Mouse (Mus musculus): ENCODE results near the gene Ifitm3. TPM values are rescaled to one million over a fixed set of nuclear protein-coding genes. Genes with fewer than 3 reads are reported as not detected.

The Ifitm3 gene
- 59.4 and 78.8 TPM in 2 replicates for polyA plus RNA-seq (2021; fragmentation: Nextera tagmentation)
- long read RNA-seq, experiment 1, transcript Ifitm3-201 (2 exons, 678 nt), result major isoform, 27 of 27 reads
- long read RNA-seq, experiment 1, partial matches to known transcripts, result 0 of 27 reads
- long read RNA-seq, experiment 1, other reads (novel, unspliced or antisense), result 0 of 27 reads
- long read RNA-seq, experiment 2, partial matches to known transcripts, result 0 of 3 reads
- long read RNA-seq, experiment 2, other reads (novel, unspliced or antisense), result 0 of 3 reads

GRCm38 (mm10) chr7:141010593-141010992, at the start of gene Ifitm3:
Gene Ifitm3, minus strand, starts transcription at chr7:141010770.

GRCm38 (mm10) chr7:141028831-141029230, 18.3 kb upstream of the Ifitm3 start, which contains the start of gene Gm17387:
Gene Gm17387, plus strand, starts transcription at chr7:141029131.

GRCm38 (mm10) chr7:141017824-141018223, 7.3 kb upstream of the Ifitm3 start, which contains the start of gene Ifitm6:
Gene Ifitm6, minus strand, starts transcription at chr7:141017924.

GRCm38 (mm10) chr7:140966921-140967320, 43.6 kb downstream of the Ifitm3 start, which contains the start of gene Ifitm1:
Gene Ifitm1, plus strand, starts transcription at chr7:140967221.

Other genes starting within 250 kb of the Ifitm3 start
- gene Cyp2e1, start 247.0 kb downstream of the Ifitm3 start, polyA plus RNA-seq (2021; fragmentation: Nextera tagmentation), result 0.65 and 1.8 TPM in 2 replicates
- 0.24 and 0.28 TPM in 2 replicates for gene Syce1, start 222.9 kb downstream of the Ifitm3 start, polyA plus RNA-seq (2021; fragmentation: Nextera tagmentation)
- 7.7 and 10.6 TPM in 2 replicates for gene Zfp941, start 188.6 kb downstream of the Ifitm3 start, polyA plus RNA-seq (2021; fragmentation: Nextera tagmentation)
- 2.4 and 3.5 TPM in 2 replicates for gene Urah, start 175.8 kb downstream of the Ifitm3 start, polyA plus RNA-seq (2021; fragmentation: Nextera tagmentation)
- gene Scgb1c1, start 165.2 kb downstream of the Ifitm3 start, polyA plus RNA-seq (2021; fragmentation: Nextera tagmentation), result 0.82 TPM in 1 of 2 replicates, not detected in the other
- gene Odf3, start 163.0 kb downstream of the Ifitm3 start, polyA plus RNA-seq (2021; fragmentation: Nextera tagmentation), result not detected in 2 replicates
- 3.0 TPM in 1 of 2 replicates, not detected in the other for gene Gm45785, start 154.4 kb downstream of the Ifitm3 start, polyA plus RNA-seq (2021; fragmentation: Nextera tagmentation)
- gene Ric8a, start 153.8 kb downstream of the Ifitm3 start, polyA plus RNA-seq (2021; fragmentation: Nextera tagmentation), result 52.9 and 59.6 TPM in 2 replicates
- 72.6 and 88.5 TPM in 2 replicates for gene Bet1l, start 153.2 kb downstream of the Ifitm3 start, polyA plus RNA-seq (2021; fragmentation: Nextera tagmentation)
- gene Psmd13, start 128.8 kb downstream of the Ifitm3 start, polyA plus RNA-seq (2021; fragmentation: Nextera tagmentation), result 96.9 and 105 TPM in 2 replicates
- gene Sirt3, start 128.5 kb downstream of the Ifitm3 start, polyA plus RNA-seq (2021; fragmentation: Nextera tagmentation), result 114 and 117 TPM in 2 replicates
- gene Cox8b, start 110.3 kb downstream of the Ifitm3 start, polyA plus RNA-seq (2021; fragmentation: Nextera tagmentation), result 2.6 and 126 TPM in 2 replicates
- 0.16 and 0.31 TPM in 2 replicates for gene Nlrp6, start 89.9 kb downstream of the Ifitm3 start, polyA plus RNA-seq (2021; fragmentation: Nextera tagmentation)
- gene Pgghg, start 69.4 kb downstream of the Ifitm3 start, polyA plus RNA-seq (2021; fragmentation: Nextera tagmentation), result 1.6 and 2.2 TPM in 2 replicates
- not detected in 2 replicates for gene Ifitm5, start 60.5 kb downstream of the Ifitm3 start, polyA plus RNA-seq (2021; fragmentation: Nextera tagmentation)
- gene Gm45717, start 54.8 kb downstream of the Ifitm3 start, polyA plus RNA-seq (2021; fragmentation: Nextera tagmentation), result not detected in 2 replicates
- 51.2 and 53.5 TPM in 2 replicates for gene Ifitm2, start 54.8 kb downstream of the Ifitm3 start, polyA plus RNA-seq (2021; fragmentation: Nextera tagmentation)
- 4.4 and 5.5 TPM in 2 replicates for gene Ifitm1, start 43.5 kb downstream of the Ifitm3 start, polyA plus RNA-seq (2021; fragmentation: Nextera tagmentation)
- 0.31 TPM in 1 of 2 replicates, not detected in the other for gene Ifitm6, start 7.2 kb upstream of the Ifitm3 start, polyA plus RNA-seq (2021; fragmentation: Nextera tagmentation)
- not detected in 2 replicates for gene Gm17387, start 18.4 kb upstream of the Ifitm3 start, polyA plus RNA-seq (2021; fragmentation: Nextera tagmentation)
- 16.5 and 19.8 TPM in 2 replicates for gene B4galnt4, start 50.3 kb upstream of the Ifitm3 start, polyA plus RNA-seq (2021; fragmentation: Nextera tagmentation)
- 0.25 and 0.46 TPM in 2 replicates for gene Pkp3, start 67.4 kb upstream of the Ifitm3 start, polyA plus RNA-seq (2021; fragmentation: Nextera tagmentation)
- gene Sigirr, start 89.8 kb upstream of the Ifitm3 start, polyA plus RNA-seq (2021; fragmentation: Nextera tagmentation), result 1.5 and 1.6 TPM in 2 replicates
- gene Ano9, start 107.0 kb upstream of the Ifitm3 start, polyA plus RNA-seq (2021; fragmentation: Nextera tagmentation), result 0.04 TPM in 1 of 2 replicates, not detected in the other
- gene Ptdss2, start 111.6 kb upstream of the Ifitm3 start, polyA plus RNA-seq (2021; fragmentation: Nextera tagmentation), result 38.2 and 41.7 TPM in 2 replicates
- 64.0 and 68.9 TPM in 2 replicates for gene Rnh1, start 162.1 kb upstream of the Ifitm3 start, polyA plus RNA-seq (2021; fragmentation: Nextera tagmentation)
- 44.0 and 48.3 TPM in 2 replicates for gene Hras, start 183.2 kb upstream of the Ifitm3 start, polyA plus RNA-seq (2021; fragmentation: Nextera tagmentation)
- gene Lrrc56, start 183.4 kb upstream of the Ifitm3 start, polyA plus RNA-seq (2021; fragmentation: Nextera tagmentation), result 3.0 and 3.7 TPM in 2 replicates
- 0.19 TPM in 1 of 2 replicates, not detected in the other for gene Lmntd2, start 203.3 kb upstream of the Ifitm3 start, polyA plus RNA-seq (2021; fragmentation: Nextera tagmentation)
- 2.4 and 2.5 TPM in 2 replicates for gene Rassf7, start 205.1 kb upstream of the Ifitm3 start, polyA plus RNA-seq (2021; fragmentation: Nextera tagmentation)
- gene Phrf1, start 218.0 kb upstream of the Ifitm3 start, polyA plus RNA-seq (2021; fragmentation: Nextera tagmentation), result 21.3 and 23.3 TPM in 2 replicates